Mouse (Mus musculus): Measurements from ENCODE around the gene Mccc2. TPM values are rescaled to one million over a fixed set of nuclear protein-coding genes. Genes with fewer than 3 reads are reported as not detected.
"Not testable (repeated sequence)": the region's sequence is repeated elsewhere in the genome, so short reads cannot be mapped to it uniquely, and the experiment has no call there.

The Mccc2 gene
- polyA plus RNA-seq (2015; fragmentation: Nextera tagmentation; extraction: Ambion mirVana): 30.5 and 34.4 TPM in 2 replicates

GRCm38 (mm10) chr13:100014906-100015895 is at the start of gene Mccc2:
Gene Mccc2, minus strand, starts transcription at chr13:100015639.
- peak; percentile 100 for ATAC-seq
- H3K9ac ChIP-seq (replicated peaks; ENCODE audit: low read depth, low read length): peak within 1 kb of the TSS; percentile 85
- WGBS: 4% methylated on average over 45 of the region's 47 CpGs

GRCm38 (mm10) chr13:100063936-100064335 is 48.5 kb upstream of the Mccc2 start:
- H3K4me2 ChIP-seq (ENCODE audit: low read length): no peak overlapping the region
- no peaks in the 10 kb centered on the region for H3K9me3 ChIP-seq (ENCODE audit: control insufficient read depth, low read length)
- 97% methylated on average over 3 of the region's 3 CpGs for WGBS
- no peak overlapping the region for H3K4me3 ChIP-seq (replicated peaks; ENCODE audit: low read length)
- H3K27me3 ChIP-seq (replicated peaks; ENCODE audit: control insufficient read depth, insufficient read depth, low read length): no peaks in the 10 kb centered on the region
- no peak overlapping the region for H3K27ac ChIP-seq (ENCODE audit: low read length)
- H3K9ac ChIP-seq (replicated peaks; ENCODE audit: low read depth, low read length): no peak overlapping the region
- H3K36me3 ChIP-seq (ENCODE audit: control insufficient read depth, insufficient read depth): peaks cover 14% of the 10 kb centered on the region
- H3K4me1 ChIP-seq (replicated peaks; ENCODE audit: control insufficient read depth, insufficient read depth, low read length): no peaks in the 10 kb centered on the region
- no peak for ATAC-seq

More at GRCm38 (mm10) chr13:100014906-100015895, at the start of gene Mccc2:
- peak within 1 kb of the TSS; percentile 71 for H3K27ac ChIP-seq (ENCODE audit: low read length)
- no peaks in the 10 kb centered on the region for H3K27me3 ChIP-seq (replicated peaks; ENCODE audit: control insufficient read depth, insufficient read depth, low read length)
- H3K4me2 ChIP-seq (ENCODE audit: low read length): peak within 1 kb of the TSS; percentile 97
- peaks cover 15% of the 10 kb centered on the region for H3K4me1 ChIP-seq (replicated peaks; ENCODE audit: control insufficient read depth, insufficient read depth, low read length)
- no peaks in the 10 kb centered on the region for H3K36me3 ChIP-seq (ENCODE audit: control insufficient read depth, insufficient read depth)
- H3K4me3 ChIP-seq (replicated peaks; ENCODE audit: low read length): peak within 1 kb of the TSS; percentile 91
- H3K9me3 ChIP-seq (ENCODE audit: control insufficient read depth, low read length): no peaks in the 10 kb centered on the region

- H3K4me3 ChIP-seq (replicated peaks; ENCODE audit: low read length); H3K9me3 ChIP-seq (ENCODE audit: control insufficient read depth, low read length); H3K27ac ChIP-seq (ENCODE audit: low read length); H3K4me2 ChIP-seq (ENCODE audit: low read length); ATAC-seq; H3K27me3 ChIP-seq (replicated peaks; ENCODE audit: control insufficient read depth, insufficient read depth, low read length); H3K9ac ChIP-seq (replicated peaks; ENCODE audit: low read depth, low read length); H3K4me1 ChIP-seq (replicated peaks; ENCODE audit: control insufficient read depth, insufficient read depth, low read length): not testable (repeated sequence)
- 96% methylated on average over 8 of the region's 8 CpGs for WGBS
- H3K36me3 ChIP-seq (ENCODE audit: control insufficient read depth, insufficient read depth): peaks cover 31% of the 10 kb centered on the region
These were observed 42.3 kb upstream of the Mccc2 start for GRCm38 (mm10) chr13:100057738-100058137.

GRCm38 (mm10) chr13:100026013-100026412 is 10.6 kb upstream of the Mccc2 start:
- 94% methylated on average over 6 of the region's 6 CpGs for WGBS
- Histone ChIP-seq H3K27me3 (replicated peaks; ENCODE audit: control insufficient read depth, insufficient read depth, low read length) (no peaks in the 10 kb centered on the region), H3K36me3 (ENCODE audit: control insufficient read depth, insufficient read depth) (peaks cover 34% of the 10 kb centered on the region), H3K9me3 (ENCODE audit: control insufficient read depth, low read length) (no peaks in the 10 kb centered on the region), H3K9ac (replicated peaks; ENCODE audit: low read depth, low read length) (no peak overlapping the region), H3K4me1 (replicated peaks; ENCODE audit: control insufficient read depth, insufficient read depth, low read length) (no peaks in the 10 kb centered on the region), H3K27ac (ENCODE audit: low read length) (no peak overlapping the region), H3K4me3 (replicated peaks; ENCODE audit: low read length) (no peak overlapping the region), H3K4me2 (ENCODE audit: low read length) (no peak overlapping the region)
- ATAC-seq: no peak

GRCm38 (mm10) chr13:100016891-100017290 is 1.5 kb upstream of the Mccc2 start:
- H3K27ac ChIP-seq (ENCODE audit: low read length): no peak overlapping the region
- H3K4me1 ChIP-seq (replicated peaks; ENCODE audit: control insufficient read depth, insufficient read depth, low read length): peaks cover 15% of the 10 kb centered on the region
- H3K27me3 ChIP-seq (replicated peaks; ENCODE audit: control insufficient read depth, insufficient read depth, low read length): no peaks in the 10 kb centered on the region
- H3K36me3 ChIP-seq (ENCODE audit: control insufficient read depth, insufficient read depth): no peaks in the 10 kb centered on the region
- 91% methylated on average over 9 of the region's 9 CpGs for WGBS
- no peak overlapping the region for H3K4me2 ChIP-seq (ENCODE audit: low read length)
- H3K4me3 ChIP-seq (replicated peaks; ENCODE audit: low read length): no peak overlapping the region
- H3K9me3 ChIP-seq (ENCODE audit: control insufficient read depth, low read length): no peaks in the 10 kb centered on the region
- ATAC-seq: no peak
- H3K9ac ChIP-seq (replicated peaks; ENCODE audit: low read depth, low read length): no peak overlapping the region

DNA sequence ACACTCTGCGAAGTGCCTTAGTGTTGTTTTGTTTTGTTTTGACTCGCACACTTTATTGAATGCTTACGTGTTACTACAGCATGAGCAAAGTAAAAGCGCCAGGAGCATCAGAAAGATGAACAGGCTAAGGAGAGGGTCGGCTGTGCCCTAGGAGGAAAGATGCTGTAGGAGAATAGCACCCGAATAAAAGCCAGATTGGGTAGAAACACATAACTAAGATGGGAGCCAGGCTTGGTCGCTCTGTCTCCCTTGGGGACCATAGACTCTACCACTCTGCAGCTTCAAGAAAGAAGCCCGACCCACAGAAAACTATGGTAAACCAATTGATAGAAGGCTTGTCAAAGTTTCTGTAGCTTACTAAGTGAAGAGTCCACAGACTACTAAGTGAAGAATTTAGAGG is 498 bp upstream of the Mccc2 start:
- Histone ChIP-seq H3K4me1 (replicated peaks; ENCODE audit: control insufficient read depth, insufficient read depth, low read length) (peaks cover 15% of the 10 kb centered on the region), H3K9ac (replicated peaks; ENCODE audit: low read depth, low read length) (peak overlapping the region; percentile 85), H3K27me3 (replicated peaks; ENCODE audit: control insufficient read depth, insufficient read depth, low read length) (no peaks in the 10 kb centered on the region), H3K4me2 (ENCODE audit: low read length) (peak overlapping the region; percentile 97), H3K9me3 (ENCODE audit: control insufficient read depth, low read length) (no peaks in the 10 kb centered on the region), H3K4me3 (replicated peaks; ENCODE audit: low read length) (peak overlapping the region; percentile 91), H3K27ac (ENCODE audit: low read length) (peak overlapping the region; percentile 47; the same call in 1 of the 2 replicates), H3K36me3 (ENCODE audit: control insufficient read depth, insufficient read depth) (no peaks in the 10 kb centered on the region)
- WGBS: 11% methylated on average over 8 of the region's 8 CpGs
- ATAC-seq: peak; percentile 46

DNA sequence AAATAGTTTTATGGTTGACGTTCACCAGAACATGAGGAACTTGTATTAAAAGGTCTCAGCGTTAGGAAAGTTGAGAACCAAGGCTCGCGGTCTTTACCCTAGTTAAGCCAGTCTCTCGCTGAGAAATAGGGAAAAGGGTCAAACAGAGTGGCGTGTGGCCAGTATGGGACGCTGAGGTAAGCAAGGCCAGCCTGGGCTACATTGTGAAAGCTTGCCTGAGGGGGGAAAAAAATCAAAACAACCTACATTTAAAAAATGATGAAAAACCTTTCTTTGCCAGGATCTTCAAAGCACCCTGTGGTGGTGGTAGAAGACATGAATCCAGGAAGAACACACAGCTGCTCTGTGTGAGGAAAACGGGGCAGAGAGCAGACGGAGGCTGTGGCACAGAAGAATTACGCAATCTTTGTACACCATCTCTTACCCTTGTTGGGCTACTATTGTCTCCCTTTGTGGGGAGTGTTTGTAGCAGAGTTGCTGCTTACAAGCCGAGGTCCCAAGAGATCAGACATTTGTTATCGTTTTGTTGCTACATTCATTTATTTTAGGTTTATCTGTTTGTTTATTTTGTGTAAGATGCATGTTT is 9.4 kb downstream of the Mccc2 start:
- H3K27ac ChIP-seq (ENCODE audit: low read length): no peak overlapping the region
- H3K9ac ChIP-seq (replicated peaks; ENCODE audit: low read depth, low read length): no peak overlapping the region
- H3K4me1 ChIP-seq (replicated peaks; ENCODE audit: control insufficient read depth, insufficient read depth, low read length): no peaks in the 10 kb centered on the region
- ATAC-seq: no peak
- H3K36me3 ChIP-seq (ENCODE audit: control insufficient read depth, insufficient read depth): no peaks in the 10 kb centered on the region
- H3K4me3 ChIP-seq (replicated peaks; ENCODE audit: low read length): no peak overlapping the region
- 90% methylated on average over 12 of the region's 12 CpGs for WGBS
- H3K27me3 ChIP-seq (replicated peaks; ENCODE audit: control insufficient read depth, insufficient read depth, low read length): no peaks in the 10 kb centered on the region
- no peak overlapping the region for H3K4me2 ChIP-seq (ENCODE audit: low read length)
- no peaks in the 10 kb centered on the region for H3K9me3 ChIP-seq (ENCODE audit: control insufficient read depth, low read length)

DNA sequence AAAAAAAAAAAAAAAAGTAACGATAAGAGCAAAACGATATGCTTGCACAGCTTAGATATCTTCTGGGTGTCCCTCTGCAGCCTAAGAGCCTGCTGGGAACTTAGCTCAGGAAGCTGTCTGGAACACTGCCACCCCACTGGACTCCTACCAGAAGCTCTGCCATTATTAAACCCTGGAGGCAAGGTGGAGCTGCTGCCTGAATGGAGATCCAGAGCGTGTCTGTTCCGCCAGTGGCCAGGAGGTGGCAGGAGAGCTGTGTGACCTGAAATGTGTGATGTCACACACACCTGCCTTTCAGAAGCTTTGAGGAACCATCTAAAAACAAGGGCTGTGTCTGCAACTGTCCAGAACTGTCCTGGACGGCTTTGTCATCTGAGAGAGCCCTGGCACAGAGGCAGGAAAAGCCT is 13.6 kb downstream of the Mccc2 start:
- Histone ChIP-seq H3K4me1 (replicated peaks; ENCODE audit: control insufficient read depth, insufficient read depth, low read length) (no peaks in the 10 kb centered on the region), H3K9me3 (ENCODE audit: control insufficient read depth, low read length) (no peaks in the 10 kb centered on the region), H3K36me3 (ENCODE audit: control insufficient read depth, insufficient read depth) (no peaks in the 10 kb centered on the region), H3K4me2 (ENCODE audit: low read length) (no peak overlapping the region), H3K27me3 (replicated peaks; ENCODE audit: control insufficient read depth, insufficient read depth, low read length) (no peaks in the 10 kb centered on the region), H3K9ac (replicated peaks; ENCODE audit: low read depth, low read length) (no peak overlapping the region), H3K4me3 (replicated peaks; ENCODE audit: low read length) (no peak overlapping the region), H3K27ac (ENCODE audit: low read length) (no peak overlapping the region)
- peak; percentile 55; the same call in 1 of the 2 replicates for ATAC-seq
- WGBS: 35% methylated on average over 5 of the region's 5 CpGs

- H3K9me3 ChIP-seq (ENCODE audit: control insufficient read depth, low read length): no peaks in the 10 kb centered on the region
- no peak overlapping the region for H3K4me3 ChIP-seq (replicated peaks; ENCODE audit: low read length)
- no peaks in the 10 kb centered on the region for H3K4me1 ChIP-seq (replicated peaks; ENCODE audit: control insufficient read depth, insufficient read depth, low read length)
- ATAC-seq: no peak
- H3K9ac ChIP-seq (replicated peaks; ENCODE audit: low read depth, low read length): no peak overlapping the region
- no peaks in the 10 kb centered on the region for H3K27me3 ChIP-seq (replicated peaks; ENCODE audit: control insufficient read depth, insufficient read depth, low read length)
- no peaks in the 10 kb centered on the region for H3K36me3 ChIP-seq (ENCODE audit: control insufficient read depth, insufficient read depth)
- H3K27ac ChIP-seq (ENCODE audit: low read length): no peak overlapping the region
- 87% methylated on average over 3 of the region's 3 CpGs for WGBS
- H3K4me2 ChIP-seq (ENCODE audit: low read length): no peak overlapping the region
These were observed 16.4 kb downstream of the Mccc2 start for GRCm38 (mm10) chr13:99999078-99999477.
